Mouse (Mus musculus): ENCODE data around the gene Slc12a8.

DNA sequence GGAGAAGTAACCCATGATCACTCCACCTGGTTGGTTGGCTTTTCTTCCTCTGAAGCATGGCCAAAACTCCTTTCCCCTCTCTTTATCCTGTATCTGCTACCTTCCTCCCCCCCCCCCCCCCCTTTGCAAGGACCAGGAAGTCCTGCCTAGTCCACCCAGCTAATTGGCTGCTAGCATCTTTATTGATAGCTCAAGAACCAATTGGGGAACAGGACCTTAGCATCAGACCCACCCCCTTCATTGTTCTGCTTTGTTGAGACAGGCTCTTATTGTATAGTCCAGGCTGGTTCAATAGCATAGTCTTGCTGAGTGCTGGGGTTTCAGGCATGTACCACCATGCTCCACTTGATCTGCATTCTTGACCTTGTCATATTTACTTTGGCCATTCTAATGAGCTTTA lies 37.2 kb upstream of the Slc12a8 start:
- TF ChIP-seq CTCF (IDR thresholded peaks at IDR 0.05; ENCODE audit: low read depth) (no peak), EP300 (optimal IDR thresholded peaks at IDR 0.05) (no peak)
